Mouse (Mus musculus) myocyte (in vitro differentiated cells): ENCODE data around the gene Cox10. TPM values are rescaled to one million over a fixed set of nuclear protein-coding genes. Genes with fewer than 3 reads are reported as not detected.

Source experiments
- H3K27me3 ChIP-seq: one replicate; pipeline ENCODE4 v1.6.1; 2011; ENCODE audit not compliant: control insufficient read depth, insufficient read depth, insufficient read length
- H3K36me3 ChIP-seq: one replicate; pipeline ENCODE4 v1.6.1; 2011; ENCODE audit not compliant: control insufficient read depth, insufficient read depth
- H3K4me2 ChIP-seq: one replicate; pipeline ENCODE4 v1.6.1; 2011; ENCODE audit warnings: low read depth, control low read depth
- H3K4me3 ChIP-seq: one replicate; pipeline ENCODE4 v1.5.1; 2011; ENCODE audit warnings: mild to moderate bottlenecking, control low read depth, moderate library complexity
- H3K79me2 ChIP-seq: one replicate; pipeline ENCODE4 v1.6.1; 2011; ENCODE audit not compliant: control insufficient read depth, insufficient read depth
- H3ac ChIP-seq: one replicate; pipeline ENCODE4 v1.6.1; 2011; ENCODE audit not compliant: control insufficient read depth, insufficient read length
- CEBPB ChIP-seq: IDR thresholded peaks from 2 replicates; pipeline ENCODE4 v1.6.1; 2011; ENCODE audit warnings: mild to moderate bottlenecking, moderate library complexity; ENCODE audit not compliant: poor library complexity, insufficient read depth, severe bottlenecking
- E2F4 ChIP-seq: IDR thresholded peaks from one replicate; pipeline ENCODE4 v1.6.1; 2011; ENCODE audit warnings: mild to moderate bottlenecking, control low read depth, moderate library complexity; ENCODE audit not compliant: insufficient read depth
- MAX ChIP-seq: IDR thresholded peaks from one replicate; pipeline ENCODE4 v1.6.1; 2011; ENCODE audit warnings: low read depth, mild to moderate bottlenecking, control low read depth
- MYOD1 ChIP-seq, 3 experiments: IDR thresholded peaks; one replicate each; pipeline ENCODE4 v1.6.1; 2011; ENCODE audit warnings: control low read depth in 2 of 3, low read depth in 2 of 3, mild to moderate bottlenecking in 2 of 3, moderate library complexity in 1 of 3; ENCODE audit not compliant: insufficient read length in 2 of 3, control insufficient read depth in 1 of 3
- MYOG ChIP-seq, 3 experiments: IDR thresholded peaks; one replicate each; pipeline ENCODE4 v1.6.1; 2011; ENCODE audit warnings: control low read depth in 2 of 3, low read depth in 2 of 3, mild to moderate bottlenecking in 2 of 3; ENCODE audit not compliant: insufficient read length in 2 of 3, control insufficient read depth in 1 of 3, insufficient read depth in 1 of 3
- POLR2A ChIP-seq: IDR thresholded peaks from one replicate; pipeline ENCODE4 v1.6.1; 2011; ENCODE audit warnings: low read depth, mild to moderate bottlenecking, control low read depth, moderate library complexity; ENCODE audit not compliant: insufficient read length
- POLR2AphosphoS2 ChIP-seq: IDR thresholded peaks from one replicate; pipeline ENCODE4 v1.6.1; 2011; ENCODE audit warnings: low read depth, control low read depth; ENCODE audit not compliant: insufficient read length
- REST ChIP-seq: IDR thresholded peaks from one replicate; pipeline ENCODE4 v1.6.1; 2011; ENCODE audit warnings: mild to moderate bottlenecking, control low read depth, moderate library complexity; ENCODE audit not compliant: insufficient read depth, insufficient read length
- SRF ChIP-seq: IDR thresholded peaks from one replicate; pipeline ENCODE4 v1.6.1; 2011; ENCODE audit warnings: low read depth; ENCODE audit not compliant: control insufficient read depth, insufficient read length
- TCF12 ChIP-seq: IDR thresholded peaks from one replicate; pipeline ENCODE4 v1.6.1; 2011; ENCODE audit warnings: mild to moderate bottlenecking, control low read depth; ENCODE audit not compliant: poor library complexity, insufficient read depth, severe bottlenecking
- TCF3 ChIP-seq: IDR thresholded peaks from one replicate; pipeline ENCODE4 v1.6.1; 2011; ENCODE audit warnings: low read depth, control low read depth; ENCODE audit not compliant: insufficient read length
- USF1 ChIP-seq: IDR thresholded peaks from one replicate; pipeline ENCODE4 v1.6.1; 2011; ENCODE audit warnings: low read depth, mild to moderate bottlenecking, control low read depth, moderate library complexity
- polyA plus RNA-seq: library from polyadenylated mRNA; unstranded; fragments of >200 nt; fragmentation: generic; extraction: Trizol; gene quantifications from one replicate; pipeline ENCODE4 v1.2.1, GENCODE M21; 2012; ENCODE audit warnings: missing spikeins

Cox10 gene
- polyA plus RNA-seq, 1 experiment: 17.3 TPM

GRCm38 (mm10) chr11:64010724-64011496, 68.4 kb downstream of the Cox10 start:
- no peak overlapping the region for H3K4me3 ChIP-seq
- H3ac ChIP-seq: no peak overlapping the region
- H3K36me3 ChIP-seq: no peaks in the 10 kb centered on the region
- H3K27me3 ChIP-seq: no peaks in the 10 kb centered on the region
- TF ChIP-seq USF1: no peak
- TF ChIP-seq TCF3: no peak
- no peak for TF ChIP-seq SRF
- TF ChIP-seq E2F4: no peak
- no peak for TF ChIP-seq POLR2AphosphoS2
- no peak for TF ChIP-seq MYOG (IDR thresholded peaks at IDR 0.05; ENCODE audit: control insufficient read depth in 1 of 3, insufficient read depth in 1 of 3, insufficient read length in 2 of 3, low read depth in 2 of 3)
- TF ChIP-seq REST: no peak
- TF ChIP-seq POLR2A: no peak
- no peak for TF ChIP-seq MYOD1 (IDR thresholded peaks at IDR 0.05; ENCODE audit: control insufficient read depth in 1 of 3, insufficient read length in 2 of 3, low read depth in 2 of 3)
- TF ChIP-seq CEBPB: no peak
- TF ChIP-seq TCF12: no peak
- no peak for TF ChIP-seq MAX
- no peak overlapping the region for H3K4me2 ChIP-seq
- H3K79me2 ChIP-seq: no peaks in the 10 kb centered on the region

GRCm38 (mm10) chr11:64004152-64004551, 75.1 kb downstream of the Cox10 start:
- Histone ChIP-seq H3K36me3 (no peaks in the 10 kb centered on the region), H3ac (no peak overlapping the region), H3K4me3 (no peak overlapping the region), H3K27me3 (no peaks in the 10 kb centered on the region), H3K79me2 (no peaks in the 10 kb centered on the region), H3K4me2 (no peak overlapping the region)
- TF ChIP-seq USF1: no peak
- no peak for TF ChIP-seq MYOG (IDR thresholded peaks at IDR 0.05; ENCODE audit: control insufficient read depth in 1 of 3, insufficient read depth in 1 of 3, insufficient read length in 2 of 3, low read depth in 2 of 3)
- no peak for TF ChIP-seq TCF12
- TF ChIP-seq E2F4: no peak
- TF ChIP-seq MAX: no peak
- TF ChIP-seq REST: no peak
- no peak for TF ChIP-seq MYOD1 (IDR thresholded peaks at IDR 0.05; ENCODE audit: control insufficient read depth in 1 of 3, insufficient read length in 2 of 3, low read depth in 2 of 3)
- TF ChIP-seq SRF: no peak
- TF ChIP-seq POLR2A: no peak
- no peak for TF ChIP-seq CEBPB

GRCm38 (mm10) chr11:64003484-64003883, 75.8 kb downstream of the Cox10 start:
- TF ChIP-seq MYOG (IDR thresholded peaks at IDR 0.05; ENCODE audit: control insufficient read depth in 1 of 3, insufficient read depth in 1 of 3, insufficient read length in 2 of 3, low read depth in 2 of 3) (peak in 1 of 3 experiments; percentile 55), E2F4 (no peak), MYOD1 (IDR thresholded peaks at IDR 0.05; ENCODE audit: control insufficient read depth in 1 of 3, insufficient read length in 2 of 3, low read depth in 2 of 3) (peak in 1 of 3 experiments; percentile 63)
- Histone ChIP-seq H3ac (no peak overlapping the region), H3K79me2 (no peaks in the 10 kb centered on the region), H3K36me3 (no peaks in the 10 kb centered on the region), H3K4me3 (no peak overlapping the region), H3K27me3 (no peaks in the 10 kb centered on the region), H3K4me2 (no peak overlapping the region)

GRCm38 (mm10) chr11:64002629-64003028, 76.6 kb downstream of the Cox10 start:
- Histone ChIP-seq H3K79me2 (no peaks in the 10 kb centered on the region), H3K4me2 (no peak overlapping the region), H3K4me3 (no peak overlapping the region), H3K27me3 (no peaks in the 10 kb centered on the region), H3ac (no peak overlapping the region), H3K36me3 (no peaks in the 10 kb centered on the region)
- TF ChIP-seq REST (no peak), E2F4 (no peak), USF1 (no peak), TCF12 (no peak), CEBPB (no peak), POLR2AphosphoS2 (no peak), MAX (no peak), MYOD1 (IDR thresholded peaks at IDR 0.05; ENCODE audit: control insufficient read depth in 1 of 3, insufficient read length in 2 of 3, low read depth in 2 of 3) (no peak), SRF (no peak)

GRCm38 (mm10) chr11:64001111-64001510, 78.2 kb downstream of the Cox10 start:
- Histone ChIP-seq H3K79me2 (no peaks in the 10 kb centered on the region), H3K36me3 (no peaks in the 10 kb centered on the region), H3K27me3 (no peaks in the 10 kb centered on the region), H3K4me2 (no peak overlapping the region), H3K4me3 (no peak overlapping the region), H3ac (no peak overlapping the region)
- TF ChIP-seq MYOD1 (IDR thresholded peaks at IDR 0.05; ENCODE audit: control insufficient read depth in 1 of 3, insufficient read length in 2 of 3, low read depth in 2 of 3): no peak
- no peak for TF ChIP-seq E2F4
